Mouse (Mus musculus) liver, adult (tissue): ENCODE data around the gene Tk2.

Experiments
- GATA4 ChIP-seq: IDR thresholded peaks from 2 replicates; pipeline ENCODE4 v1.6.1; 2014; ENCODE audit warnings: mild to moderate bottlenecking, low read length; ENCODE audit not compliant: insufficient replicate concordance

Tk2 gene

GRCm38 (mm10) chr8:104232039-104232438, 16.3 kb downstream of the Tk2 start:
- TF ChIP-seq GATA4: no peak

- no peak for TF ChIP-seq GATA4
Observed at GRCm38 (mm10) chr8:104230377-104230776, 18.0 kb downstream of the Tk2 start.

DNA sequence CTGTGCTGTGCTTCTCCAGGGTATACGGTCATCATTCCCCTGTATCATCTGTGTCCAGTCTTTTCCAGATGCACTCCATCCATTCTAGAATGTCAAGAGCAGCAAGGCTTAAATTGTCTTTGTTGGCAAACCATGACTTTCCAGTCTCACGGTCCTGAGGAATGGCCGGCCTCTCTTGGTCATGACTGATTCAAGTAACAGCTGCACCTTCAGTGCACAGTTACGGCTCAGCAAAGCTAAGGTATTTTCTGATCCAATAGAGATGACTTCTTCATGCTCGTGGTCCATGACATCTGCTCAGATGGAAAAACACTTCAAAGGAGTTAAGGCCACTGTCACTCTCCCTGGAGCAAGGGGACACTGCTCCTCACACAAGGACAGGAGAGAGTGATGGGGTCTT, 21.3 kb downstream of the Tk2 start:
- no peak for TF ChIP-seq GATA4

GRCm38 (mm10) chr8:104219806-104220205, 28.6 kb downstream of the Tk2 start:
- TF ChIP-seq GATA4: no peak

DNA sequence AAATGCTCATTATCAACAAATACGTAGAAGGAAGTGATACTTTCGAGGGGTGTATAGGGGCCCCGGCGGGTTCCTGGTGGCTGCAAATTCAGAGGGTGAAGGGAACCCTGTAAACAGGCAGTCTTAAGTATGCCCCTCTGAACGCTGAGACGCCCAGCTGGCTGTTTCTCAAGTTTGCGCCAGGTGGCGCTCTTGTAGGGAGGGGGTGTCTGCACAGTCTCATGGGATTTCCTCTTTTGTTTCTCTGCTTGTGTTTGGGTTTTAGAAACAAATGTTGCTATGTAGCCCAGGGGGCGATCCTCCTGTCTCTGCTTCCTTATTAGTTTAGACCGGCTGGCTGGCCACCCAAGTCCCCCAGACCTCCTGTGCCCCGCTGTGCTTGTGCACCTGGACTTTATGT, 29.3 kb downstream of the Tk2 start:
- no peak for TF ChIP-seq GATA4

DNA sequence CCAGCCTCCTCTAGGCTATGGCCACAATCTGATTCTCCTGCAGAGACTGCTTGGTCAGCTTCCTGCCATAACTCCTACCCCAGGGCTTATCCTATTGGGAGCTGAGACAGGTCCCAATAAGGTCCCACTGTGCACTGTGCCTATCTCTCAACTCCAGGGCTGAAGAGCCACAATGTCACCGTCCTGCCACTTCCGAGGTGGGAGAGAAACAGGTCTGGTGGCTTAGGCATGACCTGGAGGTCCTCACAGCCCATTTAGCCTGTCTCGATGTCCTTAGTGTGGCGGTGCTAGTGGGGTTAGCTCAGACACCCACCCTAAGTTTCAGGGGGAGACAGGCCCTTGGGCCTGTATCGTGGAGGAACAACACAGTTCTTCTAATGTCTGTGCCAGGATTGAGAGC, 30.8 kb downstream of the Tk2 start:
- TF ChIP-seq GATA4: no peak

GRCm38 (mm10) chr8:104205292-104205691, 43.1 kb downstream of the Tk2 start:
- no peak for TF ChIP-seq GATA4

DNA sequence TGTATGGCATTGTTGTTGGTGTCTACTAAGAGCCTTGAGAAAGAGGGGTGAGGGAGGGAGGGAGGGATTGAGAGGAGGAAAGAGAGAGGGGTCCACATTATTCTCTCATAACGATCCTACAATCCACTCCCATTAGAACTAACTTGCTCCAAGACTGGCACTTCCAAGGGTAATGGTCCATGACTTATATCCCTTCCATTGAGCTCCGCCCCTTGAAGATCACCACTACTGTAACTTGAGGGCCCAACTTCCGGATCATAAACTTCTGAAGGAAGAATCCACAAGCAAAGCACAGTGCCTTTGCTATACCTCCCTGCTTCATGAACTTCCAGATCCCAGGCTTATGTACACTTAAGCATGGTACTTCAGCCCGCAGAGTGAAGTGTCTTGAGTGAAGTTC, 46.0 kb downstream of the Tk2 start:
- no peak for TF ChIP-seq GATA4

GRCm38 (mm10) chr8:104201622-104202021, 46.7 kb downstream of the Tk2 start:
- no peak for TF ChIP-seq GATA4

- TF ChIP-seq GATA4: no peak
Observed at GRCm38 (mm10) chr8:104199802-104200201, 48.6 kb downstream of the Tk2 start.

- no peak for TF ChIP-seq GATA4
Observed at GRCm38 (mm10) chr8:104191496-104191895, 56.9 kb downstream of the Tk2 start.

GRCm38 (mm10) chr8:104190777-104191468, 57.4 kb downstream of the Tk2 start:
- TF ChIP-seq GATA4: no peak

- TF ChIP-seq GATA4: no peak
Observed at GRCm38 (mm10) chr8:104188459-104188858, 59.9 kb downstream of the Tk2 start.

DNA sequence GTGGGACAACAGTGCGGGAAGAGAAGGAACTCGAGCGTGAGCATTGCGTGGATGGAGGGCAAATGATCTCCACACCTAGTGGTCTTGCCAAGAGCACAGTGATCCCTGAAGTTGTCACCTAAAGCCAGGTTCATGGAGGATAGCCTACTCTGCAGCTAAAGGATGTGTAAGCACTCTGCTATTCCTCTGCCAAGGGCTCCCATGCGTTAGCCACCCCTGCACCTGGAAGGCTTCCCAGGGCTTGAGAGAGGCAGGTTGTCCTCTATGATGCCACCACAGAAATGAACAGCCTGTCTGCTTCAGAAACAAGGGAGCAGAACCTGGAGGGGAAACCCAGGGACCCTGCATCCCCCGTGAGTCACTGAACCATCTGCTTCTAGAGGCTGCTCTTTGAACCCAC, 60.7 kb downstream of the Tk2 start:
- no peak for TF ChIP-seq GATA4

GRCm38 (mm10) chr8:104186827-104187226, 61.5 kb downstream of the Tk2 start:
- no peak for TF ChIP-seq GATA4

- no peak for TF ChIP-seq GATA4
Observed at GRCm38 (mm10) chr8:104184905-104185304, 63.5 kb downstream of the Tk2 start.

- TF ChIP-seq GATA4: no peak
Observed at GRCm38 (mm10) chr8:104177054-104177453, 71.3 kb downstream of the Tk2 start.
